In genomic region chr2:33966389-33966983, GRCm38 (mm10) we compare ENCODE assay signal across 10 mouse cellular contexts.
DNase-seq lines count a peak whose midpoint lies in the region; ATAC-seq lines count a peak whose summit lies in the region.
"Had no signal": no experiment of that assay in that cellular context is flagged by ENCODE, and none has a peak within 500 bp of the region (broad histone marks: within the 10 kb centered on the region; RNA-seq: fewer than 3 reads in every experiment).

No protein-coding gene starts in this region.

- ATAC-seq in lung, embryonic 15.5 days (ENCODE audit: borderline replicate concordance, extremely low read depth, low FRiP score, low TSS enrichment) = no peak
- no peak for ATAC-seq in limb, embryonic 12.5 days (ENCODE audit: insufficient number of reproducible peaks, insufficient read depth, low FRiP score, low TSS enrichment, low read depth)
- ATAC-seq: activated CD4-positive, CD25-positive, alpha-beta regulatory T cell, adult 4 months had no signal

- no peaks in the 10 kb centered on the region for H3K9me3 ChIP-seq in lung, embryonic 15.5 days
- H3K9me3 ChIP-seq in limb, embryonic 12.5 days = peaks cover 4% of the 10 kb centered on the region; the same call in 1 of the 2 replicates

- H3K4me2 ChIP-seq in lung, embryonic 15.5 days = peak overlapping the region; percentile 44
- peak overlapping the region; percentile 46 for H3K4me2 ChIP-seq in limb, embryonic 12.5 days

- H3K27ac ChIP-seq in lung, embryonic 15.5 days = no peak overlapping the region
- 0 out of 2 replicates have a peak overlapping the region, but pooled peaks have one; percentile 26 for H3K27ac ChIP-seq in limb, embryonic 12.5 days

- H3K9ac ChIP-seq in lung, embryonic 15.5 days = no peak overlapping the region
- H3K9ac ChIP-seq in limb, embryonic 12.5 days (replicated peaks) = peak overlapping the region; percentile 32

- peaks cover 20% of the 10 kb centered on the region for H3K4me1 ChIP-seq in lung, embryonic 15.5 days
- H3K4me1 ChIP-seq in limb, embryonic 12.5 days (replicated peaks) = peaks cover 15% of the 10 kb centered on the region

- 12% methylated on average over 35 of the region's 35 CpGs for WGBS in lung, embryonic 15.5 days
- WGBS in limb, embryonic 12.5 days = 11% methylated on average over 35 of the region's 35 CpGs

- peak; percentile 81 to 85 for DNase-seq in cerebellum, postnatal 10 days
- no peak for DNase-seq in cerebellum, adult 11-12 months
- DNase-seq in lung, postnatal 14 days = no peak
- DNase-seq in retina, postnatal 1 day = peak; percentile 43
- DNase-seq in layer of hippocampus, postnatal 25 days (ENCODE audit: extremely low spot score in 1 of 2, low spot score in 1 of 2) = no peak
- DNase-seq in spleen, adult 12 weeks (ENCODE audit: low spot score) = no peak
- DNase-seq: lung, adult 2 months had no signal

- peaks cover 32% of the 10 kb centered on the region; the same call in 1 of the 2 replicates for H3K27me3 ChIP-seq in lung, embryonic 15.5 days
- H3K27me3 ChIP-seq in limb, embryonic 12.5 days = peaks cover 55% of the 10 kb centered on the region

- H3K36me3 ChIP-seq in lung, embryonic 15.5 days = no peaks in the 10 kb centered on the region
- H3K36me3 ChIP-seq in limb, embryonic 12.5 days = no peaks in the 10 kb centered on the region

- H3K4me3 ChIP-seq in lung, embryonic 15.5 days = peak overlapping the region; percentile 6; the same call in 1 of the 2 replicates
- peak overlapping the region; percentile 12 for H3K4me3 ChIP-seq in limb, embryonic 12.5 days (replicated peaks)

Comparison
In these comparisons a context has a peak if more than half of its experiments do, and no peak if none do; other contexts are left out.
1. DNase-seq: peak in cerebellum, postnatal 10 days (2 of 2) and retina, postnatal 1 day (single experiment); none in cerebellum, adult 11-12 months (single experiment), lung, postnatal 14 days (single experiment), layer of hippocampus, postnatal 25 days (0 of 2) and spleen, adult 12 weeks (single experiment).